Mouse (Mus musculus): ENCODE measurements around the gene Gucy2g.

- no peak for TF ChIP-seq GATA1 (IDR thresholded peaks at IDR 0.05; ENCODE audit: low read length)
- no peak for TF ChIP-seq TAL1 (IDR thresholded peaks at IDR 0.05; ENCODE audit: low read length)
These were observed 60.6 kb downstream of the Gucy2g start, which contains the start of gene Tectb for GRCm38 (mm10) chr19:55180433-55180832.

Measured in erythroblast, embryonic 14.5 days (primary cell).